Mouse (Mus musculus) neural tube, postnatal 0 days (tissue): ENCODE data around the gene Gm3776. TPM values are rescaled to one million over a fixed set of nuclear protein-coding genes. Genes with fewer than 3 reads are reported as not detected.

Source experiments
- polyA plus RNA-seq: library from polyadenylated mRNA; unstranded; fragments of >200 nt; fragmentation: Nextera tagmentation; extraction: Ambion mirVana; gene quantifications from 2 replicates; pipeline ENCODE4 v1.2.1, GENCODE M21; 2015

The Gm3776 gene
- not detected in 2 replicates for polyA plus RNA-seq

GRCm38 (mm10) chr9:78256914-78257313, at the start of gene Gm3776:
Gm3776 (plus strand) TSS chr9:78257129.

GRCm38 (mm10) chr9:78230461-78230860, 26.5 kb upstream of the Gm3776 start, which contains the start of gene Gsta1:
Gsta1 (plus strand) TSS chr9:78230656.

GRCm38 (mm10) chr9:78289723-78290122, 32.8 kb downstream of the Gm3776 start, which contains the start of gene Gm10639:
Gm10639 (plus strand) TSS chr9:78289923.

GRCm38 (mm10) chr9:78314696-78315095, 57.8 kb downstream of the Gm3776 start, which contains the start of gene Omt2a:
Omt2a (minus strand) TSS chr9:78314796.

Other genes with a start within 250 kb of the Gm3776 start
- gene Gcm1, start 205.2 kb upstream of the Gm3776 start, polyA plus RNA-seq: not detected in 2 replicates
- gene Fbxo9, start 148.1 kb upstream of the Gm3776 start, polyA plus RNA-seq: 122 and 126 TPM in 2 replicates
- 24.0 and 26.8 TPM in 2 replicates for gene Ick, start 147.9 kb upstream of the Gm3776 start, polyA plus RNA-seq
- 53.6 and 62.7 TPM in 2 replicates for gene Gsta4, start 74.4 kb upstream of the Gm3776 start, polyA plus RNA-seq
- not detected in 2 replicates for gene Gsta1, start 26.5 kb upstream of the Gm3776 start, polyA plus RNA-seq
- gene Gm10639, start 32.8 kb downstream of the Gm3776 start, polyA plus RNA-seq: not detected in 2 replicates
- gene Omt2a, start 57.7 kb downstream of the Gm3776 start, polyA plus RNA-seq: not detected in 2 replicates
- not detected in 2 replicates for gene Omt2b, start 70.5 kb downstream of the Gm3776 start, polyA plus RNA-seq
- gene Gsta2, start 98.7 kb downstream of the Gm3776 start, polyA plus RNA-seq: not detected in 2 replicates
- gene Dppa5a, start 111.0 kb downstream of the Gm3776 start, polyA plus RNA-seq: 5.0 and 5.3 TPM in 2 replicates
- gene Ooep, start 121.6 kb downstream of the Gm3776 start, polyA plus RNA-seq: 3.8 and 4.1 TPM in 2 replicates
- 0.20 and 0.40 TPM in 2 replicates for gene Ddx43, start 138.6 kb downstream of the Gm3776 start, polyA plus RNA-seq
- gene Cgas, start 186.1 kb downstream of the Gm3776 start, polyA plus RNA-seq: 0.76 and 1.2 TPM in 2 replicates
- 25.7 and 26.4 TPM in 2 replicates for gene Mto1, start 191.1 kb downstream of the Gm3776 start, polyA plus RNA-seq
- 3.4 and 4.8 TPM in 2 replicates for gene Gm17324, start 191.7 kb downstream of the Gm3776 start, polyA plus RNA-seq
- 2,333 and 2,366 TPM in 2 replicates for gene Eef1a1, start 232.0 kb downstream of the Gm3776 start, polyA plus RNA-seq